Mouse (Mus musculus) heart, embryonic 14.5 days (tissue): ENCODE measurements around the gene Vmn2r85. TPM values are rescaled to one million over a fixed set of nuclear protein-coding genes. Genes with fewer than 3 reads are reported as not detected.
"Not testable (repeated sequence)": the region's sequence is repeated elsewhere in the genome, so short reads cannot be mapped to it uniquely, and the experiment has no call there.

ENCODE experiments used
- ATAC-seq: fragments of 200-750 bp; cut with Nextera tagmentation; 2 replicates; pipeline ENCODE4 v1.8.0; 2017; ENCODE audit warnings: low read depth, moderate TSS enrichment; ENCODE audit not compliant: insufficient number of reproducible peaks, insufficient read depth, low FRiP score
- H3K27ac ChIP-seq, 2 experiments: fragments of 200-500 bp in 1 of 2; fragments of 300-500 bp in 1 of 2; sonication (generic) in 1 of 2; replicated peaks in 1 of 2; 2 replicates each; pipeline ENCODE4 v1.5.1; 2012 to 2014; ENCODE audit warnings: low read depth in 2 of 2, low read length in 2 of 2, control low read depth in 1 of 2, mild to moderate bottlenecking in 1 of 2, mixed read lengths in 1 of 2; ENCODE audit not compliant: control insufficient read depth in 1 of 2, insufficient read depth in 1 of 2
- H3K27me3 ChIP-seq: fragments of 300-500 bp; sonication (generic); 2 replicates; pipeline ENCODE4 v1.6.1; 2014; ENCODE audit warnings: mild to moderate bottlenecking, low read length, control low read depth; ENCODE audit not compliant: control insufficient read depth, insufficient read depth
- H3K36me3 ChIP-seq: fragments of 300-500 bp; sonication (generic); 2 replicates; pipeline ENCODE4 v1.6.1; 2014; ENCODE audit warnings: mild to moderate bottlenecking, control low read depth, low read length, mixed read lengths; ENCODE audit not compliant: control insufficient read depth, insufficient read depth
- H3K4me1 ChIP-seq, 2 experiments: fragments of 200-500 bp in 1 of 2; fragments of 300-500 bp in 1 of 2; sonication (generic) in 1 of 2; 2 replicates each; pipeline ENCODE4 v1.6.1; 2012 to 2014; ENCODE audit warnings: low read length in 2 of 2, control low read depth in 1 of 2, mixed read lengths in 1 of 2; ENCODE audit not compliant: control insufficient read depth in 2 of 2, insufficient read depth in 2 of 2
- H3K4me2 ChIP-seq: fragments of 300-500 bp; sonication (generic); 2 replicates; pipeline ENCODE4 v1.6.1; 2014; ENCODE audit warnings: mild to moderate bottlenecking, low read length
- H3K4me3 ChIP-seq, 2 experiments: fragments of 200-500 bp in 1 of 2; fragments of 300-500 bp in 1 of 2; sonication (generic) in 1 of 2; 2 replicates each; pipeline ENCODE4 v1.5.1; 2012 to 2014; ENCODE audit warnings: low read length in 2 of 2, mild to moderate bottlenecking in 2 of 2, control low read depth in 1 of 2, low read depth in 1 of 2, moderate library complexity in 1 of 2; ENCODE audit not compliant: control insufficient read depth in 1 of 2, insufficient read depth in 1 of 2
- H3K9ac ChIP-seq: fragments of 300-500 bp; sonication (generic); 2 replicates; pipeline ENCODE4 v1.6.1; 2014; ENCODE audit warnings: mild to moderate bottlenecking, low read length
- H3K9me3 ChIP-seq: fragments of 300-500 bp; sonication (generic); 2 replicates; pipeline ENCODE4 v1.6.1; 2016; ENCODE audit warnings: low read length, control low read depth; ENCODE audit not compliant: control insufficient read depth
- WGBS: fragments of 180-500 bp; shearing (Covaris S2); extraction: QIAGEN DNeasy Blood & Tissue Kit; methylation state at CpG from one replicate; pipeline ENCODE4 v1.1.7; 2014; 5-methylcytosine and 5-hydroxymethylcytosine counted together
- polyA plus RNA-seq: library from polyadenylated mRNA; unstranded; fragments of >200 nt; fragmentation: Nextera tagmentation; extraction: Ambion mirVana; gene quantifications from 2 replicates; pipeline ENCODE4 v1.2.1, GENCODE M21; 2014

Gene Vmn2r85
- polyA plus RNA-seq, result not detected in 2 replicates

- ATAC-seq, H3K9ac ChIP-seq: not testable (repeated sequence)
Observed at GRCm38 (mm10) chr10:130429603-130430002, at the start of gene Vmn2r85. Gene Vmn2r85 (minus strand): TSS chr10:130429703.

GRCm38 (mm10) chr10:130470311-130470760 is 40.8 kb upstream of the Vmn2r85 start:
- peak overlapping the region; percentile 83 for H3K4me2 ChIP-seq
- H3K36me3 ChIP-seq, result no peaks in the 10 kb centered on the region
- peak; percentile 47; the same call in 1 of the 2 replicates for ATAC-seq
- H3K9ac ChIP-seq, result peak overlapping the region; percentile 71
- no peaks in the 10 kb centered on the region for H3K4me1 ChIP-seq
- H3K9me3 ChIP-seq, result no peaks in the 10 kb centered on the region
- peak overlapping the region; percentile 50 to 62 for H3K4me3 ChIP-seq
- no peaks in the 10 kb centered on the region for H3K27me3 ChIP-seq
- 4% methylated on average over 36 of the region's 36 CpGs for WGBS
- no peak overlapping the region for H3K27ac ChIP-seq

More at GRCm38 (mm10) chr10:130429603-130430002, at the start of gene Vmn2r85:
- not testable (repeated sequence) for H3K4me3 ChIP-seq, H3K4me2 ChIP-seq, H3K9me3 ChIP-seq, H3K36me3 ChIP-seq, H3K4me1 ChIP-seq, H3K27me3 ChIP-seq, H3K27ac ChIP-seq

GRCm38 (mm10) chr10:130455950-130456349 is 26.4 kb upstream of the Vmn2r85 start, which contains the start of gene Vmn2r86:
Gene Vmn2r86 (minus strand): TSS chr10:130456050.
- ATAC-seq, H3K27me3 ChIP-seq, H3K4me2 ChIP-seq, H3K9me3 ChIP-seq, H3K4me1 ChIP-seq, H3K4me3 ChIP-seq, H3K9ac ChIP-seq, H3K36me3 ChIP-seq, H3K27ac ChIP-seq: not testable (repeated sequence)
- WGBS, result 78% methylated on average over 1 of the region's 1 CpGs

- Histone ChIP-seq H3K36me3 (no peaks in the 10 kb centered on the region), H3K27ac (no peak overlapping the region), H3K27me3 (no peaks in the 10 kb centered on the region), H3K4me1 (no peaks in the 10 kb centered on the region), H3K9me3 (no peaks in the 10 kb centered on the region), H3K9ac (no peak overlapping the region), H3K4me2 (no peak overlapping the region), H3K4me3 (no peak overlapping the region)
- 79% methylated on average over 21 of the region's 21 CpGs for WGBS
- ATAC-seq, result no peak
Observed at GRCm38 (mm10) chr10:130444776-130445175, 15.3 kb upstream of the Vmn2r85 start.

GRCm38 (mm10) chr10:130434185-130434898 is 4.8 kb upstream of the Vmn2r85 start:
- ATAC-seq, H3K27me3 ChIP-seq, H3K9me3 ChIP-seq, H3K27ac ChIP-seq, H3K9ac ChIP-seq, H3K36me3 ChIP-seq, H3K4me2 ChIP-seq, H3K4me3 ChIP-seq, H3K4me1 ChIP-seq: not testable (repeated sequence)
- WGBS, result 74% methylated on average over 11 of the region's 11 CpGs

GRCm38 (mm10) chr10:130422368-130422767 is 7.1 kb downstream of the Vmn2r85 start:
- not testable (repeated sequence) for H3K4me1 ChIP-seq, H3K27me3 ChIP-seq, ATAC-seq, H3K4me3 ChIP-seq, H3K9ac ChIP-seq, H3K27ac ChIP-seq, H3K4me2 ChIP-seq, H3K9me3 ChIP-seq, H3K36me3 ChIP-seq
- 53% methylated on average over 2 of the region's 2 CpGs for WGBS

- H3K4me2 ChIP-seq, result no peak overlapping the region
- H3K27ac ChIP-seq, result no peak overlapping the region
- no peak overlapping the region for H3K4me3 ChIP-seq
- no peaks in the 10 kb centered on the region for H3K4me1 ChIP-seq
- H3K36me3 ChIP-seq, result no peaks in the 10 kb centered on the region
- ATAC-seq, result no peak
- no peak overlapping the region for H3K9ac ChIP-seq
- H3K27me3 ChIP-seq, result no peaks in the 10 kb centered on the region
- H3K9me3 ChIP-seq, result no peaks in the 10 kb centered on the region
- WGBS, result 74% methylated on average over 3 of the region's 3 CpGs
Observed at GRCm38 (mm10) chr10:130420401-130420800, 9.1 kb downstream of the Vmn2r85 start.

- not testable (repeated sequence) for H3K9ac ChIP-seq, H3K4me1 ChIP-seq, H3K27ac ChIP-seq, H3K4me2 ChIP-seq, H3K27me3 ChIP-seq, H3K9me3 ChIP-seq, H3K36me3 ChIP-seq, ATAC-seq, H3K4me3 ChIP-seq
- 48% methylated on average over 2 of the region's 2 CpGs for WGBS
Observed at GRCm38 (mm10) chr10:130419954-130420353, 9.5 kb downstream of the Vmn2r85 start.
